Mouse (Mus musculus) hindbrain, postnatal 0 days (tissue): Measurements from ENCODE around the gene Macrod2. TPM values are rescaled to one million over a fixed set of nuclear protein-coding genes. Genes with fewer than 3 reads are reported as not detected.
A peak's percentile ranks its signal among the peaks of the same experiment; 100 is the strongest.

Experiments used
- ATAC-seq: fragments of 200-750 bp; cut with Nextera tagmentation; 2 replicates; pipeline ENCODE4 v1.8.0; 2017; ENCODE audit warnings: mild to moderate bottlenecking, moderate TSS enrichment, moderate library complexity
- DNase-seq: peaks from one replicate; pipeline ENCODE4 v3.0.0-alpha.2; 2015; ENCODE audit warnings: low spot score
- H3K27ac ChIP-seq: fragments of 300-500 bp; sonication (generic); 2 replicates; pipeline ENCODE4 v1.5.1; 2014; ENCODE audit warnings: mild to moderate bottlenecking
- H3K27me3 ChIP-seq: fragments of 300-500 bp; sonication (generic); 2 replicates; pipeline ENCODE4 v1.6.1; 2014; ENCODE audit warnings: low read length, mixed read lengths; ENCODE audit not compliant: insufficient read depth
- H3K36me3 ChIP-seq: fragments of 300-500 bp; sonication (generic); 2 replicates; pipeline ENCODE4 v1.6.1; 2014; ENCODE audit warnings: low read length, mixed read lengths; ENCODE audit not compliant: insufficient read depth
- H3K4me1 ChIP-seq: fragments of 300-500 bp; sonication (generic); 2 replicates; pipeline ENCODE4 v1.6.1; 2014; ENCODE audit warnings: antibody characterized with exemption, low read length, mixed read lengths; ENCODE audit not compliant: insufficient read depth
- H3K4me2 ChIP-seq: fragments of 300-500 bp; sonication (generic); 2 replicates; pipeline ENCODE4 v1.6.1; 2014; ENCODE audit warnings: low read depth, mild to moderate bottlenecking, low read length, moderate library complexity, mixed read lengths
- H3K4me3 ChIP-seq: fragments of 300-500 bp; sonication (generic); 2 replicates; pipeline ENCODE4 v1.5.1; 2014; ENCODE audit warnings: low read length
- H3K9ac ChIP-seq: fragments of 300-500 bp; sonication (generic); replicated peaks from 2 replicates; pipeline ENCODE4 v1.6.1; 2014; ENCODE audit warnings: mild to moderate bottlenecking, low read length, moderate library complexity, mixed read lengths
- H3K9me3 ChIP-seq: fragments of 300-500 bp; sonication (generic); 2 replicates; pipeline ENCODE4 v1.6.1; 2016; ENCODE audit warnings: low read length, mixed read lengths
- CTCF ChIP-seq: IDR thresholded peaks from 2 replicates; pipeline ENCODE4 v1.5.1; 2016; ENCODE audit warnings: antibody characterized with exemption, control low read depth, low read depth
- WGBS: fragments of 180-500 bp; shearing (Covaris S2); extraction: QIAGEN DNeasy Blood & Tissue Kit; methylation state at CpG from one replicate; pipeline ENCODE4 v1.1.7; 2014; 5-methylcytosine and 5-hydroxymethylcytosine counted together
- polyA plus RNA-seq: library from polyadenylated mRNA; unstranded; fragments of >200 nt; fragmentation: Nextera tagmentation; extraction: Ambion mirVana; gene quantifications from 2 replicates; pipeline ENCODE4 v1.2.1, GENCODE M21; 2015
- total RNA-seq: library from RNA; depleted of rRNA; stranded (reverse); fragments of >200 nt; gene quantifications from 2 replicates; pipeline ENCODE4 v1.2.3, GENCODE M21; 2014

Macrod2 gene
- total and polyA plus RNA-seq, 2 experiments from 2014 or later: 18.3 to 60.0 TPM

GRCm38 (mm10) chr2:140885176-140885575 is 490.1 kb downstream of the Macrod2 start:
- Histone ChIP-seq H3K4me3 (no peak overlapping the region), H3K9ac (no peak overlapping the region), H3K4me2 (no peak overlapping the region), H3K4me1 (no peaks in the 10 kb centered on the region), H3K27me3 (no peaks in the 10 kb centered on the region), H3K9me3 (no peaks in the 10 kb centered on the region), H3K36me3 (no peaks in the 10 kb centered on the region), H3K27ac (no peak overlapping the region)
- DNase-seq (no peak), ATAC-seq (no peak)
- TF ChIP-seq CTCF: no peak

GRCm38 (mm10) chr2:140890683-140891082 is 495.6 kb downstream of the Macrod2 start:
- Histone ChIP-seq H3K4me1 (no peaks in the 10 kb centered on the region), H3K27me3 (no peaks in the 10 kb centered on the region), H3K27ac (no peak overlapping the region), H3K4me3 (no peak overlapping the region), H3K9me3 (no peaks in the 10 kb centered on the region), H3K4me2 (no peak overlapping the region), H3K36me3 (no peaks in the 10 kb centered on the region), H3K9ac (no peak overlapping the region)
- TF ChIP-seq CTCF: no peak
- ATAC-seq (no peak), DNase-seq (no peak)

- no peak overlapping the region for H3K9ac ChIP-seq
- no peaks in the 10 kb centered on the region for H3K4me1 ChIP-seq
- DNase-seq: no peak
- no peak for TF ChIP-seq CTCF
- WGBS: 76% methylated on average over 3 of the region's 3 CpGs
- H3K4me3 ChIP-seq: no peak overlapping the region
- no peaks in the 10 kb centered on the region for H3K36me3 ChIP-seq
- H3K4me2 ChIP-seq: no peak overlapping the region
- no peaks in the 10 kb centered on the region for H3K9me3 ChIP-seq
- H3K27ac ChIP-seq: no peak overlapping the region
- ATAC-seq: no peak
- no peaks in the 10 kb centered on the region for H3K27me3 ChIP-seq
Observed at GRCm38 (mm10) chr2:140896396-140897082, 501.4 kb downstream of the Macrod2 start.

GRCm38 (mm10) chr2:140898408-140898985 is 503.4 kb downstream of the Macrod2 start:
- Histone ChIP-seq H3K4me2 (no peak overlapping the region), H3K9ac (no peak overlapping the region), H3K4me3 (no peak overlapping the region), H3K27me3 (no peaks in the 10 kb centered on the region), H3K27ac (no peak overlapping the region), H3K9me3 (no peaks in the 10 kb centered on the region), H3K36me3 (no peaks in the 10 kb centered on the region), H3K4me1 (no peaks in the 10 kb centered on the region)
- ATAC-seq: 0 out of 2 replicates have a peak, but pooled peaks have one; percentile 21
- peak; percentile 22 for DNase-seq
- no peak for TF ChIP-seq CTCF
- 54% methylated on average over 7 of the region's 7 CpGs for WGBS

GRCm38 (mm10) chr2:140905331-140905730 is 510.2 kb downstream of the Macrod2 start:
- DNase-seq: no peak
- 49% methylated on average over 4 of the region's 4 CpGs for WGBS
- Histone ChIP-seq H3K9ac (no peak overlapping the region), H3K36me3 (no peaks in the 10 kb centered on the region), H3K4me1 (no peaks in the 10 kb centered on the region), H3K9me3 (no peaks in the 10 kb centered on the region), H3K27ac (no peak overlapping the region), H3K4me2 (no peak overlapping the region), H3K27me3 (no peaks in the 10 kb centered on the region), H3K4me3 (no peak overlapping the region)
- no peak for TF ChIP-seq CTCF
- no peak for ATAC-seq

- no peaks in the 10 kb centered on the region for H3K9me3 ChIP-seq
Observed at GRCm38 (mm10) chr2:140906123-140906522, 511.0 kb downstream of the Macrod2 start.

GRCm38 (mm10) chr2:140911463-140911862 is 516.4 kb downstream of the Macrod2 start:
- H3K36me3 ChIP-seq: no peaks in the 10 kb centered on the region
- H3K9me3 ChIP-seq: no peaks in the 10 kb centered on the region
- H3K4me1 ChIP-seq: no peaks in the 10 kb centered on the region
- no peak for TF ChIP-seq CTCF
- H3K4me2 ChIP-seq: no peak overlapping the region
- DNase-seq (no peak), ATAC-seq (no peak)
- H3K4me3 ChIP-seq: no peak overlapping the region
- no peaks in the 10 kb centered on the region for H3K27me3 ChIP-seq
- 73% methylated on average over 6 of the region's 6 CpGs for WGBS
- H3K9ac ChIP-seq: no peak overlapping the region
- H3K27ac ChIP-seq: no peak overlapping the region

More at GRCm38 (mm10) chr2:140906123-140906522, 511.0 kb downstream of the Macrod2 start:
- 38% methylated on average over 3 of the region's 3 CpGs for WGBS
- Histone ChIP-seq H3K4me3 (no peak overlapping the region), H3K4me1 (no peaks in the 10 kb centered on the region), H3K36me3 (no peaks in the 10 kb centered on the region), H3K27me3 (no peaks in the 10 kb centered on the region), H3K4me2 (no peak overlapping the region), H3K9ac (no peak overlapping the region), H3K27ac (no peak overlapping the region)
- DNase-seq (no peak), ATAC-seq (no peak)
- TF ChIP-seq CTCF: no peak
